Mouse (Mus musculus) left cerebral cortex, postnatal 36 days (tissue): ENCODE measurements around the gene Midn. TPM values are rescaled to one million over a fixed set of nuclear protein-coding genes. Genes with fewer than 3 reads are reported as not detected.

Source experiments
- DNase-seq, 2 experiments: peaks; one replicate each; pipeline ENCODE4 v3.0.0; 2021 to 2022; ENCODE audit warnings: low spot score in 2 of 2, mixed read lengths in 1 of 2
- intact Hi-C: fragments of 180-260 bp; cut with DNase I; formaldehyde crosslinking; loops from one replicate; pipeline ENCODE4 v1.15.1; 2025
- total RNA-seq, 2 experiments: library from RNA; stranded (reverse); gene quantifications; 2 replicates each; pipeline ENCODE4 v1.2.3; 2021

Midn gene
- total RNA-seq, 2 experiments from 2014 or later = 76.2 to 78.8 TPM

DNA sequence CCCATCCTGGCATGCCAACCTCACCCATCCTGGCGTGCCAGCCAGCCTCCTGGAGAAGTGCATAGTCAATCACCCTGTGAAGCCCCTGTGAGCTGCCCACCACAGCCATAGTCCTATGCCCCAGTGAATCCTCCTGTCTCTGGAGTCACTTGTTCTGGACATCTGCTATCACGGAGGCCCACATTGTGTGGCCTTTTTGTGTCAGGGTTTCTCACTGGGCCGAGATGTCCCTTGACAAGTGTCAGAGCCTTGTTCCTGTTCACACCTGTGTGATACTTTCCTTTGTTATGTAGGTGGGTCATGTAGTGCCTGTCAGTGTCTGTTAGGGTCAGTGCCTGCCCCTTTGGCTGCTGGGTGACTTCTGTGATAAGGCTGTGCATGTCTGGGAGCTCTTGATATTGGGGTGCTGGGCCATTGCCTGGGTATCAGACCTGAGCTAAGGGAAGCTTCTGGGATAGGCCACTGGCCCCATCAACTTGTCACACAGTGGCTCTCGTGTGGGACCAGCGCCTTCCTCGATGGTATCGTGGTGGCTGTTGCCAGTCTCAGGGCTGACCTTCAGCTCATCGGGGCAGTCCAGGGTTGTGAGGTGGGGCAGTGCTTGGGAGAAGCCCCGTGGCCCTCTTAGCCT lies 24.0 kb upstream of the Midn start:
- intact Hi-C loops = no loop called here

DNA sequence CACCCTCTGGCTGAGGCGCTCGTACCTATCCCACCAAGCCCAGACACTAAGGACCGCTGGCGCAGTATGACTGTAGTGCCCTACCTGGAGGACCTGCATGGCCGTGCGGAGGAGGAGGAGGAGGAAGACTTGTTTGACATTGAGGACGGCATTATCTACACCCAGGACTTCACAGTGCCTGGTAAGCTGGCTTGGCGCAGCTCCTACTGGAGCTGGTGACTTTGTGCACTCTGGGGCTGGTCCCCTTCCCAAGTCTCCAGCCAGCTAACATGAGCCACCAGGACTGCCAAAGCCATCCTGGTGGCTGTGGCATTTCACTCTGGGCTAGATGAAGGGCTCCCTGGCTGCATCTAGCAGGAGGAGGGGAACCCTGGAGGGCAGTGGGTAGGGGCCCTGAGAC lies 20.2 kb upstream of the Midn start:
- intact Hi-C loops = no loop called here
- no peak for DNase-seq

More for the DNA sequence above, 24.0 kb upstream of the Midn start:
- no peak for DNase-seq

DNA sequence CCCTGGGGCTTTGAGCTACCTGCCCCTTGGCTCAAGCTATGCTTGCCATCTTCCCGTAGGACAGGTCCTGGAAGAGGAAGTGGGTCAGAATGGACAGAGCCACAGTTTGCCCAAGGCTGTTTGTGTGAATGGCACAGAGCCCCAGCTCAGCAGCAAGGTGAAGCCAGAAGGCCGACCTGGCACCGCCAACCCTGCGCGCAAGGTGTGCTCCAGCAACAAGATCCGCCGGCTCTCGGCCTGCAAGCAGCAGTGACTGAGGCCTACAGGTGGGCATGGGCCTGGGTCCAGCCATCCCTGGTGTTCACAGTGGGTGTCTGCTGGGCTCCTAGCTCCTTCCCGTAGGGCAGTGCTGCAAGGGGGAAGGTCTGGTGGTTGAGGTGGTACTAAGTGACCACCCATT lies 18.2 kb upstream of the Midn start:
- intact Hi-C loops = no loop called here
- peak in 1 of 2 experiments; percentile 30 for DNase-seq

GRCm38 (mm10) chr10:80130403-80131031 lies 17.6 kb upstream of the Midn start:
- no peak for DNase-seq
- intact Hi-C loops = no loop called here

- intact Hi-C loops = no loop called here
- peak; percentile 69 to 77 for DNase-seq
Measured at GRCm38 (mm10) chr10:80131316-80131951, 16.6 kb upstream of the Midn start.

- peak in 1 of 2 experiments; percentile 54 for DNase-seq
- intact Hi-C loops = no loop called here
Measured at GRCm38 (mm10) chr10:80131952-80132350, 16.1 kb upstream of the Midn start.

DNA sequence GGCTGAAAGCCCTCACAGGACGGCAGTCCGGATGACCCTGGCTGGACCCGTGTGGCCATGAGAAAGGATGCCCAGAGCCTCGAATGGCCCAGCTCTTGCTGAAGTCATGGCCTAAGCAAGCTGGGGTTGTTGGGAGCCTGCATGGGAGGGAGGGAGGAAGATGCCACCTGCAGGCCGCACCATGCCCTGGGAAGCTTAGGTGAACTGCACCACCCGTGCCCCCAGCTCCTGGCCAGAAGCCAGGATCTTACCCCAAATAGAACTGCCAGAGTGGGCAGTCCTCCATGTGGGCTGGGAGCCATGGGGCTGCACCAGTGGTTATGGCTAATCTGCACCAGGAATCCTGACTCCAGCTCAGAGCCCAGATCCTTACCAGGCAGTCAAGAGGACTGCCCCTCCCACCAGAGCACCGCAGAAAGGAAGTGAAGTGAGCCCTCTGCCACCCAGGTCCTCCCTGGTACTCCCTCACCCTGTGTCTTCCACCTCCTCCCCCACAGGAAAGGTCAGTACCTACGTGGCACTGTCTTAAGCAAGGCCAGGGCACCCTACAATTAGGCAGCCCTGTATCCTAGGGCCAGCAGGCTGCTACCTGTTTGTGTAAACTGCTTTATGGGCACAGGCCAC lies 14.7 kb upstream of the Midn start:
- intact Hi-C loops = no loop called here
- peak in 1 of 2 experiments; percentile 36 for DNase-seq

- peak in 1 of 2 experiments; percentile 8 for DNase-seq
- intact Hi-C loops = no loop called here
Measured at GRCm38 (mm10) chr10:80134421-80134820, 13.7 kb upstream of the Midn start.

DNA sequence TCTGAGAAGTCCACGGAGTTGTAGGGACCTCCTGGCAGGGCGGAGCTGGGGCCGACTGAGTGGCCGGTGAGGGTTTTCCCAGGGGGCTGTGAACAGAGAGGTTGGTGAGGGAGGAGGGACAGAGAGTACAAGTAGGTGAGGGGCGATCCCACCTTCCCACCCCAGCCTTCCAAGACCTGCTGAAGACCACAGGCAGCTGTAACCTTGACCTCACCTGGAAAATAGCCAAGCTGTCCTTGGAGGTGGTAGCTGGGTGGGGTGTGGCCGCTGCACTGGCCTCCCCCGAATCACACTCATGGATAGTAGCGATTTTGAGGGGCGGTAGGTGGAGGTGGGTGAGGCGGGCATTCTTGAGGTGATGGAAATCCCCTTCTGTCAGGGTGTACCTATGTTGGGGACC lies 12.9 kb upstream of the Midn start:
- DNase-seq = peak in 1 of 2 experiments; percentile 5
- intact Hi-C loops = no loop called here

DNA sequence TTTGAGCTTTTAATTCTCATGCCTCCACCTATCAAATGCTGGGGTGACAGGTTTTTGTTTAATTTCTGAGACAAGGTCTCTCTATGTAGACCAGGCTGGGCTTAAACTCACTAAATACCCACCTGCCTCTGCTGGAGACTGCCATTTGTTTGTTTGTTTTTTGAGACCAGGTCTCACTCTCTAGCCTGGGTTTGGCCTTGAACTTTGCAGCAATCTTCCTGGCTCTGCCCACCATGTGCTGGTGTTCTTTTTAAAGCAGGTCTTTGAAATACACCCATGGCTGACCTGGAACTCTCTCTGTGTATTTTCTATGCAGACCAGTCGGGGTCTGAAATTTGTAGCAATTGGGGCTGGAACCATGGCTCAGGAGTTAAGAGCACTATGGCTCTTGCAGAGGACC lies 12.4 kb upstream of the Midn start:
- intact Hi-C loops = no loop called here
- no peak for DNase-seq

DNA sequence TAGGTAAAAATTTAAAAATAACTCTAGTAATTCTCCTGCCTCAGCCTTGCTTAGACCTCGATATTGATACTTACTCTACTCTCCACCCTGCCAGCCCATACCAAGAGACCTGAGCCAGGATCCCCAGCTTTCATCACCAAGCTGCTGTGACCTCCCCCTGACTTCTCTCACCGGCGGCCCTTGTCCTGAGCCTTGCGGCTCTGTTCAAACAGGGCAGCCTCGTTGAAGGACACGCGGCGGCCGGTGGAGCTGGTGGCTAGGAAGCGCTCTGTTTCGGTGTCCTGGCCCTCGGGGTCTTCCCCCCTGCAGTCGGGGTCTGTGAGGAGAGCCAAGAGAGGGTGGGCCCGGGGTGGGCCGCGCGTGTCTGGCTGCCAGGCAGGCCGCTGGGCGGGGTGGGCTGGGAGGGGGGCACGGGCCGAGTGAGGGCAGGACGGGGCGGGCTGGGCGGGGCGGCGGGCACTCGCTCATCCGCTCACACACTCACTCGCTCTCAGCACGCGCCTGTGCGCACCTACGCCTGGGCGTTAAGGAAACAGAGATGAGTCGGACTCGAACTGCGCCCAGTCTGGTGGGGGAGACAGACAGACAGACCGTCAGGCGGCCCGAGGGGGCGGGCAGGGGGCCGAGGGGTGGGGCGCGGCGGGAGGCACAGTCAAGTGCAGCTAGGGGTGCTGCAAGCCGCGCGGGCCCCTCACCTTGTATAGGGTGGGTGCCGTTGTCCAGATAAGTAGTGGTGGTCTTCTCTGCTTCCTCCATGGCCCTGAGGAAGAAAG lies 11.7 kb upstream of the Midn start:
- intact Hi-C loops = no loop called here

GRCm38 (mm10) chr10:80136952-80137625 lies 11.0 kb upstream of the Midn start:
- intact Hi-C loops = no loop called here
- peak in 1 of 2 experiments; percentile 66 for DNase-seq

More for the DNA sequence above, 11.7 kb upstream of the Midn start:
- peak in 1 of 2 experiments; percentile 33 for DNase-seq

- intact Hi-C loops = no loop called here
- peak in 1 of 2 experiments; percentile 66 for DNase-seq
Measured at GRCm38 (mm10) chr10:80137626-80138552, 10.2 kb upstream of the Midn start.

DNA sequence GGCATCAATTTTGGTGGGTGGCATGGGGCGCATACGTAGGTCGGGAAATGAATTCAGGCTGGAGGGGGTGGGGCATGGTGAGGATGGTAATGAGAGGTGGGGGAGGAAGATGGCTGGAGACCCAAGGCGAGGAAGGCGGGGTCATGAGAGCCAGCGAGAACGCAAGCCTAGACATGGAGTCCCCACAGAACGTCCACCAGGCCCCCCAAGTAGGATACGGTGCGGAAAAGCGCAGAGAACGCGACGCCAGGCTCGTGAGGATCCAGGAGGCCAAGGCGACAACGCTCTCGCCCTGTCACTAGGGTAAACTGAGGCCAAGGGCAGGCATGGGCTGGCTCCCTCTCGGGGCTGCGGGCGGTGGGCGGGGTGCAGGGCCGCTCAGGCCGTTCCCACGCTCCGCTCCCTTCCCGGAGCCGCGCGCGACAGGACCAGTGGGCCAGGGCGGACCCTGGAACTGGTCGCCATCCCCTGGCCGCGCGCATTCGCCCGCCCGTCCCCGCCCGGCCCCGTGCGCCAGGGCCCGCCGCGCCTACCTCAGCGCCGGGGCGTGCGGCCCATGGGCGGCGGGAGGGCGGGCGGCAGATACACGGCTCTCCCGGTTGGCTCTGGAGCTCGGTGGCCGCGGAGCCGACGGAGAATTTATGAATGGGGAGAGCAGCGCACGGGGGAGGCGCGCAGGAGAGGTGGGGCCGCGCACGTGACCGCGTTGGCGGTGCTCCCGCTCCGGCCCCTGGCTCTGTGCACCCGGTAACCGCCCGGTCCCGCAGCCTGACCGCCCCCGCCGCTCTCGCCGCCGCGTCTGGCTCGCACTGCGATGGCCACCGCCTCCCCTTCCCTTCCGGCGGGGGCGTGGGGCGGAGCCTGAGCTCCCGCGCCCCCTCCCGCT lies 9.3 kb upstream of the Midn start, which contains the start of gene Atp5d:
Gene Atp5d, plus strand, starts transcription at position 80 of the 886 bp plus-strand sequence.
- peak; percentile 79 to 88 for DNase-seq
- intact Hi-C loops = no loop called here

DNA sequence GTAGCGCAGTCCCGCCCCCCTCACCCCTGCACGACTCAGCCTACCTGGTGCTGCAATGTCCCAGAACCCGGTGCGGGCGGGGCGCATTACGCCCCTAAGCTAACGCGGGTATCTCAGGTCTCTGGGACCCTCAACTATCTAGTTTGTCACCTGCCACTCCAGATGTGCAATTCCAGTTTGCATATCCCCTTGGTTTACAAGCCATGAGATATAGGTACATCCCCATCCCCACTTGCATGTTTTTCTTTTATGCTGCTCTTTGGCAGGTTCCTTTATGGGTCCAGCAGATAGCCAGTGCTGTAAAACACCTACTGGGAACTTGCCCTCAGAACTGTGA lies 8.7 kb upstream of the Midn start:
- intact Hi-C loops = no loop called here
- no peak for DNase-seq

DNA sequence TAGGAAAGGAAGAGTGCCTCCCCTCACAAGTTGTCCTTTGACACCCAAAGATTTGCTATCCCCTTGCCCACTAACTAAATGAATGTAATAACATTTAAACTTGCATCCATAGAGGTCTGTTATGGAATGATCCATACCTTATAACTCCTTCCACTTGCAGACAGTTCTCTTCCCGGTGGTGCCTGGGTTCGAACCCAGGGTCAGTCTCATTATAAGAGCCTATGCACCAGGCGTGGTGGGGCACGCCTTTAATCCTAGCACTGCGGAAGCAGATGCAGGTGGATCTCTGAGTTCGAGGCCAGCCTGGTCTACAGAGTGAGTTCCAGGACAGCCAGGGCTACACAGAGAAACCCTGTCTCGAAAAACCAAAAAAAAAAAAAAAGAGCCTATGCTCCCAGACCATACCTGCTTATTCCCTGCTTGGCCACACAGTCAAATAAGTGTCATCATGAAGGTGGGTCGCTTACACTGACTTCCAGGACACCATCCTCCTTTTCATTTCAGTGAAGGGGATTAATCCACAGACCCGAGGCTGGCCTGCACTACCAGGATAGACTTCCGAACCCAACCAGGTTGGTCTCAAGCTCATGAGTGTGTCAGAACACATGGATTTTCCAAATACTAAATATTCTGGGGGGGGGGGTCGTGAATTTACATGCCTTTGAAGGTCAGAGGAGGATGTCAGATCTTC lies 8.0 kb upstream of the Midn start:
- no peak for DNase-seq
- intact Hi-C loops = no loop called here

GRCm38 (mm10) chr10:80140666-80141035 lies 7.4 kb upstream of the Midn start, which contains the start of gene Cbarp:
Cbarp (minus strand) TSS chr10:80140835.
- no peak for DNase-seq
- intact Hi-C loops = no loop called here
